Mouse (Mus musculus): ENCODE measurements around the gene Adat1. TPM values are rescaled to one million over a fixed set of nuclear protein-coding genes. Genes with fewer than 3 reads are reported as not detected.

The Adat1 gene
- polyA plus RNA-seq, 1 experiment from 2014 or later = 9.8 TPM

DNA sequence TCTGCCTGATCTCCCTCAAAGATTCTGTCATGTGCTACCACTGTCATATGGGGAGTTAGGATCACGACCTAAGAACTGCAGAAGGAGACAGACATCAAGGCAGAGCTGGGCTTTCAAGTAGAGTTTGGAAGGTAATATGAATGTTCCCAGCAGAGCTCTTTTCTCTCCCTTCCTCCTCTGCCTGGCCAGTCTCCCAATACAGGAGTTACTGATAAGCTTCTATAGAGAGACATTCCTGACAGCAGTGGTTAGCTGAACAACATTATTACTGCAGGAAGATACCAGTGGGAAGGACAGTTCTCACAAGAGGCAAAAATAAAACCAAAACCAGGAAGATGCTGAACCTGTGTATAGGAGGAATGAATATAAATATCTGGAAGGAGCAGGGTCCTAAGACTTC lies 29.5 kb downstream of the Adat1 start:
- no peak overlapping the region for H3K27ac ChIP-seq (ENCODE audit: low read depth)
- 61% methylated on average over 1 of the region's 1 CpGs for WGBS
- H3K27me3 ChIP-seq (ENCODE audit: insufficient read depth, low read length) = no peaks in the 10 kb centered on the region
- H3K4me3 ChIP-seq (ENCODE audit: low read depth, low read length) = no peak overlapping the region
- H3K36me3 ChIP-seq (ENCODE audit: insufficient read depth) = 0 out of 2 replicates have a peak, but pooled peaks cover 4% of the 10 kb centered on the region
- H3K9me3 ChIP-seq (ENCODE audit: low read depth, low read length) = no peaks in the 10 kb centered on the region
- no peak for DNase-seq
- no peak overlapping the region for H3K4me2 ChIP-seq
- H3K9ac ChIP-seq = no peak overlapping the region
- no peak for ATAC-seq (ENCODE audit: insufficient read depth)
- H3K4me1 ChIP-seq (ENCODE audit: insufficient read depth) = no peaks in the 10 kb centered on the region
- no peak for TF ChIP-seq CTCF (IDR thresholded peaks at IDR 0.05; ENCODE audit: low read depth)

DNA sequence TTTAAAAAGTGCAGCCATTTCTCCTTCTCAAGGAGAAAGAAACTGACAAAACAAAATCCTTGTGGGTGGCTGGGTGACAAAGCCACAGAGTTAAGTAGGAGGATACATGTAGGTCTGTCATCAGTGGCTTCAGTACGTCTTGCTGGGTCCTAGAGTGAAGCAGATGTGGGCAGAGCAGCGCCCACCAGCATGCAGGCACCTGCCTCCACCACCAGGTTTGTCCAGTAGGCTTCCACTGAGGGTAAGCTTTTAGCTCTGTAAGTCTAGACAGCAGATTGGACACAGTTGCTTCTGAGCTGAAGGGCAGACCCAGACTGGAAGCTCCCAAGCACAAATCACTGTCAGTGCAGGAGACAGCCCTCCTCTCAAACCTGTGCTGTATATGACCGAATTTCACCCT lies 30.8 kb downstream of the Adat1 start:
- H3K27me3 ChIP-seq (ENCODE audit: insufficient read depth, low read length) = no peaks in the 10 kb centered on the region
- H3K4me3 ChIP-seq (ENCODE audit: low read depth, low read length) = no peak overlapping the region
- ATAC-seq (ENCODE audit: insufficient read depth) = no peak
- 0 out of 2 replicates have a peak, but pooled peaks have one; percentile 5 for TF ChIP-seq CTCF (IDR thresholded peaks at IDR 0.05; ENCODE audit: low read depth)
- H3K4me2 ChIP-seq = no peak overlapping the region
- H3K27ac ChIP-seq (ENCODE audit: low read depth) = no peak overlapping the region
- no peak for DNase-seq
- no peaks in the 10 kb centered on the region for H3K9me3 ChIP-seq (ENCODE audit: low read depth, low read length)
- H3K36me3 ChIP-seq (ENCODE audit: insufficient read depth) = peaks cover 14% of the 10 kb centered on the region
- 60% methylated on average over 3 of the region's 3 CpGs for WGBS
- H3K4me1 ChIP-seq (ENCODE audit: insufficient read depth) = no peaks in the 10 kb centered on the region
- no peak overlapping the region for H3K9ac ChIP-seq

DNA sequence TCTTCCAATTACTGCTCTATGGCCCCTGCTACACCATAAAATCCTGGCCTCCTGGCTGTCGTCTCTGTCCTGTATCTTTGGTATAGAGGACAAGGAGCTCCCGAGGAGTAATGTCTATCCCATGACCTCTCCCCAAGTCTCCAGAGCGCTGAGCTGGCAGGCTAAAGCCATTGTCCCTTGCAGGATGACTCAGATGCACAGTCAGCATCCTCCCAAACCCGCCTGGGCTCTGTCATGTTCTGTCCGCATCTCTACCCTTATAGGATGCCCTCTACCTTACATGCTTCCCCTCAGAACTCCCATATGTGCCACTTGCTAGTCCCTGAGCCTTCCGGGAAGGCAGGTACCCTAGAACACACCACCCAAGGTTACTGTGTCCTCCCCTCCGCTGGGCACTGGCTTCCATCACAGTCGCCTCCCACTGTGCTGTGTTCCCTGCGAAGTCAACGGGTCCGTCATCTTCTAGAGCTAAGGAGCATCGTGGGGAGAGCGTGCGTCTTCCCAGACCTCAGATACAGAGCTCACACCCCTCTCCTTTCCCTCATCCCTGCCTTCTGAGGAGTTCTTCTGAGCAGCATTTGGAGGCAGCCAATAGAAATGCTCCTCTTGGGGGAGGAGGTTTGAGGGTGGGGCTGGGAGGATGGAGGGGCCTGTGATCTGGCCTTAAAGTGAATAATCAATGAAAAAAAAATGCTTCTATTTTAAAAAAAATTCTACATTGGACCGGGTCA lies 31.3 kb downstream of the Adat1 start:
- ATAC-seq (ENCODE audit: insufficient read depth) = no peak; the same call in 1 of the 2 replicates
- Histone ChIP-seq H3K27me3 (ENCODE audit: insufficient read depth, low read length) (no peaks in the 10 kb centered on the region), H3K4me1 (ENCODE audit: insufficient read depth) (no peaks in the 10 kb centered on the region), H3K36me3 (ENCODE audit: insufficient read depth) (peaks cover 16% of the 10 kb centered on the region), H3K27ac (ENCODE audit: low read depth) (no peak overlapping the region), H3K4me3 (ENCODE audit: low read depth, low read length) (no peak overlapping the region), H3K9me3 (ENCODE audit: low read depth, low read length) (no peaks in the 10 kb centered on the region), H3K9ac (no peak overlapping the region), H3K4me2 (no peak overlapping the region)
- 68% methylated on average over 15 of the region's 15 CpGs for WGBS
- no peak for DNase-seq
- no peak for TF ChIP-seq CTCF (IDR thresholded peaks at IDR 0.05; ENCODE audit: low read depth)

DNA sequence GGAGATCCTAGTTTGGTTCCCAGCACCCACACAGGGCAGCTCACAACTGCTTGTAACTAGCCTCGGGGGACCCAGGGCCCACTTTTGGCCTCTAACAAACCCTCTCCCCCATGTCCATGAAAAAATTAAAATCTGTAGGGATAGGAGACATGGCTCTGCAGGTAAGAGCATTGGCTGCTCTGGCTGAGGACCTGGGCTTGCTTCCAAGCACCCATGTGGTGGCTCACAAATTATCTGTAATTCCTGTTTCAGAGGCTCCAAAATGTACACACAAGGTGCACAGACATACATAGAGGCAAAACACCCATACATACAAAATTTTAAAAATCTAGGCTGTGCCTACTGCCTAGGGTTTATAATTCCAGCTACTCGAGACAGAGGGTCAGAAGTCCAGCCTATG lies 34.9 kb downstream of the Adat1 start:
- no peak for TF ChIP-seq CTCF (IDR thresholded peaks at IDR 0.05; ENCODE audit: low read depth)
- ATAC-seq (ENCODE audit: insufficient read depth) (no peak), DNase-seq (no peak)
- Histone ChIP-seq H3K27ac (ENCODE audit: low read depth) (no peak overlapping the region), H3K9ac (no peak overlapping the region), H3K9me3 (ENCODE audit: low read depth, low read length) (no peaks in the 10 kb centered on the region), H3K36me3 (ENCODE audit: insufficient read depth) (peaks cover 38% of the 10 kb centered on the region), H3K27me3 (ENCODE audit: insufficient read depth, low read length) (no peaks in the 10 kb centered on the region), H3K4me3 (ENCODE audit: low read depth, low read length) (no peak overlapping the region), H3K4me2 (no peak overlapping the region), H3K4me1 (ENCODE audit: insufficient read depth) (no peaks in the 10 kb centered on the region)
- WGBS = 89% methylated on average over 2 of the region's 2 CpGs

DNA sequence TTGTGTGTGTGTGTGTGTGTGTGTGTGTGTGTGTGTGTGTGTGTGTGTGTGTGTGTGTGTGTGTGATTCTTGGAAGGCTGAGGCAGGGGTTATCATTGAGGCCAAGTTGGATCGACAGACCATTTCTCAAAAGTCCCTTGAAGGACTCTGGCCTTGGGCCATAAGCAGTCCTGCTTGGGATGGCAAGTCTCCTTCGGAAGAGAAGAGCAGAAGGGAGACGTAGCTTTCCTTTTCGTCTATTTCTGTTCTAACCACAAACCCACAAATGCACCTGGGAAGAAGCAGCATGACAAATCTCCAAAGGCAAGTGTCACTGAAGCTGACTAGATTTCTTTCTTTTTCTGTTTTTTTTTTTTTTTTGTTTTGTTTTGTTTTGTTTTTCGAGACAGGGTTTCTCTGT lies 36.2 kb downstream of the Adat1 start:
- Histone ChIP-seq H3K9ac (no peak overlapping the region), H3K4me1 (ENCODE audit: insufficient read depth) (no peaks in the 10 kb centered on the region), H3K4me3 (ENCODE audit: low read depth, low read length) (no peak overlapping the region), H3K27ac (ENCODE audit: low read depth) (no peak overlapping the region), H3K27me3 (ENCODE audit: insufficient read depth, low read length) (no peaks in the 10 kb centered on the region), H3K36me3 (ENCODE audit: insufficient read depth) (peaks cover 43% of the 10 kb centered on the region), H3K4me2 (no peak overlapping the region), H3K9me3 (ENCODE audit: low read depth, low read length) (no peaks in the 10 kb centered on the region)
- no peak for DNase-seq
- no peak for TF ChIP-seq CTCF (IDR thresholded peaks at IDR 0.05; ENCODE audit: low read depth)
- 83% methylated on average over 5 of the region's 5 CpGs for WGBS
- no peak for ATAC-seq (ENCODE audit: insufficient read depth)

DNA sequence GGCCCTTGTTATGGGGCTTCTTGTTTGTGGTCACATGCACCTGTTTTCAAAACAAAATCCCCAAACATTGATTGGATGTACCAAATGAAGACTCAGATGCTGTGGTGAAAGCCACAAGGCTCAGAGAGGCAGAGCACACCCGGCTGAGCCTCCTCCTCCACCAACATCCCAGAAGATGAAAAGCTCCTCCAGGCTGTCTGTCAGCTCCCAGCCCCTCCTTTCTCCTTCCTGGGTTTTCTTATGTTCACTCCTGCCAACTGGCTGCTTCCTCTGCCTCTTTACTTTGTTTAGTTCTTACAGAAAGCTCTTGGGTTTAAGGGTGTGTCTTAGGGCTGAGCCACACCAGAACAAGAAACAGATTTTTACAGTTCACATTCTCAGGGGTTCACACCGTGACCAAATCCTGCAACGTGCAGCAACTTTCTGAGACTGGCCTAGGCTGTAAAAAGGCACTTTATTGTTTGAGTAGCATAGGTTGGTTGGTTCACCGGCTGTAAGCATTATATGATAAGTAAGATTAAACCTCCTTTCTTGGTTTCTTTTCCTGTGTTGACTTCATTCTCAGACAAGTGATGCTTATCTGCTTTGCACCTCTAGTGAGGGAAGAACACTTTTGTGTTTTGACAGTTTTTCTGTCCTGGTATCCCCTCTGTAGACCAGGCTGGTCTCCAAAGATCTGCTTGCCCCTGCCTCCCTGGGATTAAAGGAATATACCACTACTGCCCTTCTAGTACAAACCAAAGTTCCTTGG lies 37.1 kb downstream of the Adat1 start:
- H3K9ac ChIP-seq = no peak overlapping the region
- WGBS = 89% methylated on average over 4 of the region's 4 CpGs
- no peaks in the 10 kb centered on the region for H3K4me1 ChIP-seq (ENCODE audit: insufficient read depth)
- H3K36me3 ChIP-seq (ENCODE audit: insufficient read depth) = peaks cover 43% of the 10 kb centered on the region
- no peaks in the 10 kb centered on the region for H3K27me3 ChIP-seq (ENCODE audit: insufficient read depth, low read length)
- no peak overlapping the region for H3K27ac ChIP-seq (ENCODE audit: low read depth)
- H3K9me3 ChIP-seq (ENCODE audit: low read depth, low read length) = no peaks in the 10 kb centered on the region
- no peak for TF ChIP-seq CTCF (IDR thresholded peaks at IDR 0.05; ENCODE audit: low read depth)
- no peak overlapping the region for H3K4me3 ChIP-seq (ENCODE audit: low read depth, low read length)
- no peak overlapping the region for H3K4me2 ChIP-seq
- ATAC-seq (ENCODE audit: insufficient read depth) = no peak
- DNase-seq = no peak

DNA sequence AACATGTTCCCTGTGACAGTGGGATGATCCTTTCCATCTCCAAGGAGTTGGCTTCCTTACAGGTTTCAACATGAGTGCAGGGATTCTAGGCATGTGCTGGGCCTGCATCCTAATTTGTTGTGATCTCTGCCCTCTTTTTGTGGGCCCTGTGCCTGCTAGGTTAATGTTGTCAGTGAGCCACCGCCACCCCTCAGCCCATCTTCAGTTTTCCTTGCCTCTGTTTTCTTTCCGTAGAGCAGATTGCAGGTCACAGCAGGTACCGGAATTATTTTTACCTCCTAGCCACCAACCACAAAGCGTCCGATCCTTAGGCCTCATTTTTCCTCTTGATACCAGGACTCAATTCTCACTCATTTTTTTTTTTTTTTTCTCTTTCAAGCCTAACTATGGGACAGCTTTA lies 40.2 kb downstream of the Adat1 start:
- Histone ChIP-seq H3K4me2 (no peak overlapping the region), H3K9me3 (ENCODE audit: low read depth, low read length) (no peaks in the 10 kb centered on the region), H3K4me1 (ENCODE audit: insufficient read depth) (no peaks in the 10 kb centered on the region), H3K4me3 (ENCODE audit: low read depth, low read length) (no peak overlapping the region), H3K27me3 (ENCODE audit: insufficient read depth, low read length) (no peaks in the 10 kb centered on the region), H3K36me3 (ENCODE audit: insufficient read depth) (peaks cover 54% of the 10 kb centered on the region), H3K9ac (no peak overlapping the region), H3K27ac (ENCODE audit: low read depth) (no peak overlapping the region)
- ATAC-seq (ENCODE audit: insufficient read depth) (no peak), DNase-seq (no peak)
- 91% methylated on average over 5 of the region's 5 CpGs for WGBS
- no peak for TF ChIP-seq CTCF (IDR thresholded peaks at IDR 0.05; ENCODE audit: low read depth)

Data from lung, embryonic 14.5 days (tissue).